Mouse (Mus musculus) lung, postnatal 0 days (tissue): ENCODE measurements around the gene Sbf2. TPM values are rescaled to one million over a fixed set of nuclear protein-coding genes. Genes with fewer than 3 reads are reported as not detected.

Experiments used
- ATAC-seq: fragments of 200-750 bp; cut with Nextera tagmentation; 2 replicates; pipeline ENCODE4 v1.8.0; 2017; ENCODE audit warnings: moderate library complexity
- DNase-seq: peaks from one replicate; pipeline ENCODE4 v3.0.0-alpha.2; 2016; ENCODE audit warnings: low spot score
- H3K27ac ChIP-seq: fragments of 300-500 bp; sonication (generic); 2 replicates; pipeline ENCODE4 v1.5.1; 2014; ENCODE audit warnings: antibody characterized with exemption, mild to moderate bottlenecking, low read length, mixed read lengths
- H3K27me3 ChIP-seq: fragments of 300-500 bp; sonication (generic); replicated peaks from 2 replicates; pipeline ENCODE4 v1.6.1; 2014; ENCODE audit warnings: low read length, mixed read lengths; ENCODE audit not compliant: insufficient read depth
- H3K36me3 ChIP-seq: fragments of 300-500 bp; sonication (generic); 2 replicates; pipeline ENCODE4 v1.6.1; 2014; ENCODE audit warnings: low read length, mixed read lengths; ENCODE audit not compliant: insufficient read depth
- H3K4me1 ChIP-seq: fragments of 300-500 bp; sonication (generic); 2 replicates; pipeline ENCODE4 v1.6.1; 2014; ENCODE audit warnings: antibody characterized with exemption, low read depth, low read length, mixed read lengths; ENCODE audit not compliant: insufficient read depth
- H3K4me2 ChIP-seq: fragments of 300-500 bp; sonication (generic); replicated peaks from 2 replicates; pipeline ENCODE4 v1.6.1; 2014; ENCODE audit warnings: low read depth, mild to moderate bottlenecking, low read length, moderate library complexity, mixed read lengths
- H3K4me3 ChIP-seq: fragments of 300-500 bp; sonication (generic); 2 replicates; pipeline ENCODE4 v1.5.1; 2014; ENCODE audit warnings: low read depth, low read length
- H3K9ac ChIP-seq: fragments of 300-500 bp; sonication (generic); replicated peaks from 2 replicates; pipeline ENCODE4 v1.6.1; 2014; ENCODE audit warnings: low read depth, mild to moderate bottlenecking
- H3K9me3 ChIP-seq: fragments of 300-500 bp; sonication (generic); 2 replicates; pipeline ENCODE4 v1.6.1; 2016; ENCODE audit warnings: low read length, mixed read lengths
- CTCF ChIP-seq: IDR thresholded peaks from 2 replicates; pipeline ENCODE4 v1.5.1; 2016; ENCODE audit warnings: antibody characterized with exemption, mild to moderate bottlenecking
- EP300 ChIP-seq: IDR thresholded peaks from 2 replicates; pipeline ENCODE4 v1.6.1; 2016; ENCODE audit warnings: antibody characterized with exemption, mild to moderate bottlenecking, control low read depth
- WGBS: fragments of 180-500 bp; shearing (Covaris S2); extraction: QIAGEN DNeasy Blood & Tissue Kit; methylation state at CpG from one replicate; pipeline ENCODE4 v1.1.7; 2014; 5-methylcytosine and 5-hydroxymethylcytosine counted together
- polyA plus RNA-seq: library from polyadenylated mRNA; unstranded; fragments of >200 nt; fragmentation: Nextera tagmentation; extraction: Ambion mirVana; gene quantifications from 2 replicates; pipeline ENCODE4 v1.2.1, GENCODE M21; 2015

Sbf2 gene
- polyA plus RNA-seq, 1 experiment from 2014 or later = 23.3 TPM

GRCm38 (mm10) chr7:110325381-110326110 is 289.2 kb downstream of the Sbf2 start:
- Histone ChIP-seq H3K4me1 (no peaks in the 10 kb centered on the region), H3K9me3 (no peaks in the 10 kb centered on the region), H3K9ac (no peak overlapping the region), H3K4me2 (no peak overlapping the region), H3K27ac (no peak overlapping the region), H3K36me3 (peaks cover 47% of the 10 kb centered on the region), H3K27me3 (no peaks in the 10 kb centered on the region), H3K4me3 (no peak overlapping the region)
- 79% methylated on average over 5 of the region's 5 CpGs for WGBS
- DNase-seq (peak; percentile 51), ATAC-seq (no peak)
- TF ChIP-seq CTCF = no peak
- no peak for TF ChIP-seq EP300

DNA sequence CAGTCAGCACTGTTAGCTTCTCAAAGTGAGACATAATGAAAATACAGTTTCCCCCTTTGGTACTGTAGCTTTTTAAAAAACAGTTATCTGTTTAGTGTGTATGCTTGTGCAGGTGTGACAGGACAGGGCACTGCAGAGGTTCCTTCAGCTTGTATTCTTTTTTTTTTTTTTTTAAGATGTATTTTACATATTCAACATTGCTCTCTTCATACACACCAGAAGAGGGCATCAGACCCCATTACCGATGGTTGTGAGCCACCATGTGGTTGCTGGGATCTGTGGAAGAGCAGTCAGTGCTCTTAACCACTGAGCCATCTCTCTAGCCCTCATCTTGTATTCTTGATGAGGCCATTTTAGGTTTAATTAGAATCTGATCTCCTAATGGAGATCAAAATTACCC is 289.9 kb downstream of the Sbf2 start:
- Histone ChIP-seq H3K27ac (no peak overlapping the region), H3K36me3 (peaks cover 43% of the 10 kb centered on the region)
- TF ChIP-seq CTCF = no peak
- no peak for TF ChIP-seq EP300

GRCm38 (mm10) chr7:110321106-110321505 is 293.6 kb downstream of the Sbf2 start:
- Histone ChIP-seq H3K9ac (no peak overlapping the region), H3K27ac (no peak overlapping the region), H3K4me3 (no peak overlapping the region), H3K4me2 (no peak overlapping the region), H3K36me3 (peaks cover 29% of the 10 kb centered on the region; the same call in 1 of the 2 replicates), H3K9me3 (no peaks in the 10 kb centered on the region), H3K4me1 (no peaks in the 10 kb centered on the region), H3K27me3 (no peaks in the 10 kb centered on the region)
- no peak for TF ChIP-seq EP300
- WGBS = 81% methylated on average over 5 of the region's 5 CpGs
- ATAC-seq = no peak
- DNase-seq = no peak

More for the DNA sequence above, 289.9 kb downstream of the Sbf2 start:
- Histone ChIP-seq H3K27me3 (no peaks in the 10 kb centered on the region), H3K4me3 (no peak overlapping the region), H3K9ac (no peak overlapping the region), H3K4me2 (no peak overlapping the region), H3K4me1 (no peaks in the 10 kb centered on the region), H3K9me3 (no peaks in the 10 kb centered on the region)
- WGBS = 88% methylated on average over 1 of the region's 1 CpGs
- DNase-seq = no peak
- no peak for ATAC-seq

DNA sequence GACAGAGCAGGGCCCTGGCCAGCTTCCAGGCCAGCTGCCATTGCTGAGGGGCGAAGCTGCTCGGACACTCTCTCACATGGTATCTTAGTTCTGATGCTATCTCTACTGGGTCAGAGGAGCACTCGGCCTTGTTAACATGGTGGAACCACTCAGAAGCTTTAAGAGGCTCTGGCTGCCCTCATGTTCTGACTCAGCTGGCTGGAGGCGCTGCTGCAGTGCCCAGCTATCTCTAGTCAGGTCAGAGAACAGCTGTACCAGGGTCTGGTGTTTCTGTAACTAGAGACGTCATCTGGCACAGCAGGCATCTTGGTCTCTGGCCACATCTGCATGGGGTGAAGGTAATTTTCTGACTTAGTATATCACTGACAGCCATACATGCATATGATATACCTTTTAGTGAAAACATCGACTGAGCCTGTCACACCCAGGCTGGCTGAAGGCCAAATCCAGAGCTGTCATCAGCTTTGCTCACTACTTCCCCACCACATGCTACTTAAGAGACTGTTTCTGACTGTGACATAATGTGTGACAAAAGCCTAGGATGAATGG is 295.7 kb downstream of the Sbf2 start:
- H3K9me3 ChIP-seq = no peaks in the 10 kb centered on the region
- H3K4me1 ChIP-seq = no peaks in the 10 kb centered on the region
- TF ChIP-seq CTCF (no peak), EP300 (no peak)
- H3K27ac ChIP-seq = no peak overlapping the region
- WGBS = 47% methylated on average over 6 of the region's 6 CpGs
- no peak overlapping the region for H3K4me2 ChIP-seq
- DNase-seq = no peak
- H3K27me3 ChIP-seq = no peaks in the 10 kb centered on the region
- H3K36me3 ChIP-seq = peaks cover 32% of the 10 kb centered on the region; the same call in 1 of the 2 replicates
- peak; percentile 33 for ATAC-seq
- H3K9ac ChIP-seq = no peak overlapping the region
- no peak overlapping the region for H3K4me3 ChIP-seq

- Histone ChIP-seq H3K27me3 (no peaks in the 10 kb centered on the region), H3K9ac (no peak overlapping the region), H3K36me3 (peaks cover 30% of the 10 kb centered on the region; the same call in 1 of the 2 replicates), H3K27ac (no peak overlapping the region; the same call in 1 of the 2 replicates), H3K9me3 (no peaks in the 10 kb centered on the region), H3K4me1 (no peaks in the 10 kb centered on the region), H3K4me3 (no peak overlapping the region), H3K4me2 (no peak overlapping the region)
- TF ChIP-seq CTCF = no peak
- TF ChIP-seq EP300 = no peak
- DNase-seq (no peak), ATAC-seq (peak; percentile 66)
- 81% methylated on average over 4 of the region's 4 CpGs for WGBS
Observed at GRCm38 (mm10) chr7:110317412-110317811, 297.3 kb downstream of the Sbf2 start.

GRCm38 (mm10) chr7:110315352-110315751 is 299.4 kb downstream of the Sbf2 start:
- Histone ChIP-seq H3K27me3 (no peaks in the 10 kb centered on the region), H3K4me2 (no peak overlapping the region), H3K9ac (no peak overlapping the region), H3K4me3 (no peak overlapping the region), H3K36me3 (peaks cover 31% of the 10 kb centered on the region; the same call in 1 of the 2 replicates), H3K9me3 (no peaks in the 10 kb centered on the region), H3K27ac (no peak overlapping the region), H3K4me1 (no peaks in the 10 kb centered on the region)
- DNase-seq (no peak), ATAC-seq (no peak)
- TF ChIP-seq CTCF (no peak), EP300 (no peak)
- 71% methylated on average over 1 of the region's 1 CpGs for WGBS
